Mouse (Mus musculus) layer of hippocampus, adult 2 months (tissue): ENCODE measurements at regions not wholly inside any gene's neighbourhood (a gene's known extent, or its start where the extent isn't known, plus 50 kb on each side); places are given as distances from the start of the nearest gene placed in this dataset.

ENCODE experiments used
- DNase-seq, 2 experiments: peaks; one replicate each; pipeline ENCODE4 v3.0.0; 2022; ENCODE audit warnings: low spot score in 2 of 2
- H3K27ac ChIP-seq: fragments of 200-600 bp; 2 replicates; pipeline ENCODE4 v1.8.1; 2022
- H3K4me3 ChIP-seq: fragments of 200-600 bp; 2 replicates; pipeline ENCODE4 v1.8.1; 2022; ENCODE audit warnings: mild to moderate bottlenecking
- CTCF ChIP-seq: fragments of 200-600 bp; conservative IDR thresholded peaks from 2 replicates; pipeline ENCODE4 v1.8.1; 2022; ENCODE audit warnings: antibody characterized with exemption, mild to moderate bottlenecking, moderate library complexity

DNA sequence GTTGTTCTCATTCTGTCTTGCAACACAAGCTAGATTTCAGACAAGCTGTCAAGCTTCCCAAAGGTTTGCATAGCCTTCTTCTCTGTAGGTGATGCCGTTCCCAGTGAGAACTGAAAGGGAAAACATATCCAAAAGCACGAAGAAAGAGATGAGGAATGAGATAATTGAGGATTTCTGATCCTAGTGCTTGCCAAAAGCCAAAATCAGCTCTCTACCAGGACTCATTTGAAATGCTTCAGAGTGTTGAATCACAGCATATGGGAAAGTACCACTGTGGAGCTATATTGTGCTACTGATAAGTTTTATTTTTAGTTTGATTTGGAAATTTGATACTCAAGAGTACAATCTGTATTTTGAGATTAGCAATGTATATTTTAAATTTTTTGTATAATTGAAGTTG is 413.2 kb downstream of the 1700017N19Rik start:
- no peak for TF ChIP-seq CTCF
- Histone ChIP-seq H3K4me3 (no peak overlapping the region), H3K27ac (no peak overlapping the region)
- DNase-seq, result no peak

GRCm38 (mm10) chr10:101004687-101005086 is 414.4 kb downstream of the 1700017N19Rik start:
- no peak for DNase-seq
- Histone ChIP-seq H3K4me3 (no peak overlapping the region), H3K27ac (no peak overlapping the region)
- TF ChIP-seq CTCF, result no peak

DNA sequence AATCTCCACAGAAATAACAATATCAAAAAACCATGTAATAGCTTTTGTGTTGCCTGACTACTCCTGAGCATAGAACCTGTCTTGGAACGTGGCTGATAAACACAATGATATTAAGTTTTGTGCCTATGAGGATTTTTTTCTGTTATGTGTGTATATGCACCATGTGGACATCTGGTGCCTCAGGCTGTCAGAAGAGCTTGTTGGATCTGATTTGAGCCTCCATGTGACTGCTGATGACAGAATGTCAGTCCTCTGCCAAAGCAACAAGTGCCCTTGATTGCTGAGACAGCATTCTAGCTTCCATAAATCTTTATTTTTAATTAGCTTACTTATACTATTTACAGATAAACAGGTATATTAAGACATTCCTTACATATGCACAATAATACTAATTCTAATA is 425.1 kb downstream of the 1700017N19Rik start:
- peak; percentile 4 to 14 for DNase-seq
- no peak for TF ChIP-seq CTCF
- H3K27ac ChIP-seq, result no peak overlapping the region
- H3K4me3 ChIP-seq, result no peak overlapping the region

GRCm38 (mm10) chr10:101038630-101039029 is 448.3 kb downstream of the 1700017N19Rik start:
- no peak for TF ChIP-seq CTCF
- Histone ChIP-seq H3K4me3 (no peak overlapping the region), H3K27ac (no peak overlapping the region)
- no peak for DNase-seq

- TF ChIP-seq CTCF, result no peak
- no peak for DNase-seq
- H3K4me3 ChIP-seq, result no peak overlapping the region
- no peak overlapping the region for H3K27ac ChIP-seq
These were observed 448.8 kb downstream of the 1700017N19Rik start for GRCm38 (mm10) chr10:101039034-101039433.
